11 mouse cellular contexts compared by ENCODE assay signal in genomic region chr2:103705826-103706225, GRCm38 (mm10). TPM values are rescaled to one million over a fixed set of nuclear protein-coding genes. Genes with fewer than 3 reads are reported as not detected.
DNase-seq lines count a peak whose midpoint lies in the region; ATAC-seq and TF ChIP-seq lines count a peak whose summit lies in the region.
"Had no signal": no experiment of that assay in that cellular context is flagged by ENCODE, and none has a peak within 500 bp of the region (broad histone marks: within the 10 kb centered on the region; RNA-seq: fewer than 3 reads in every experiment).

No protein-coding gene starts in this region.

- TF ChIP-seq CTCF in cerebellum, adult 2 months (IDR thresholded peaks at IDR 0.05; ENCODE audit: borderline replicate concordance, insufficient read depth, low read depth, low read length) = no peak

- H3K9me3 ChIP-seq in heart, embryonic 16.5 days (replicated peaks; ENCODE audit: control insufficient read depth, low read length) = no peaks in the 10 kb centered on the region
- no peaks in the 10 kb centered on the region for H3K9me3 ChIP-seq in midbrain, embryonic 10.5 days (replicated peaks)
- H3K9me3 ChIP-seq in midbrain, embryonic 11.5 days (ENCODE audit: control insufficient read depth, low read length) = no peaks in the 10 kb centered on the region
- H3K9me3 ChIP-seq: lung, embryonic 15.5 days had no signal

- no peak overlapping the region for H3ac ChIP-seq in myocyte (ENCODE audit: control insufficient read depth, insufficient read length)

- no peak overlapping the region for H3K4me2 ChIP-seq in heart, embryonic 16.5 days (ENCODE audit: low read depth, low read length)
- no peak overlapping the region for H3K4me2 ChIP-seq in midbrain, embryonic 11.5 days
- peak overlapping the region; percentile 28 for H3K4me2 ChIP-seq in myocyte (ENCODE audit: low read depth)
- H3K4me2 ChIP-seq: lung, embryonic 15.5 days had no signal

- peak overlapping the region; percentile 48; the same call in 1 of the 2 replicates for H3K9ac ChIP-seq in heart, embryonic 16.5 days (ENCODE audit: low read length)
- no peak overlapping the region for H3K9ac ChIP-seq in midbrain, embryonic 11.5 days (ENCODE audit: low read length)
- H3K9ac ChIP-seq: lung, embryonic 15.5 days had no signal

- no peak for TF ChIP-seq POLR2A in cerebellum, adult 2 months (IDR thresholded peaks at IDR 0.05; ENCODE audit: borderline replicate concordance, insufficient read depth, low read length)
- no peak for TF ChIP-seq POLR2A in myocyte (IDR thresholded peaks at IDR 0.05; ENCODE audit: insufficient read length, low read depth)

- H3K27ac ChIP-seq in cerebellum, adult 2 months (ENCODE audit: insufficient read depth, low read length) = no peak overlapping the region
- H3K27ac ChIP-seq in heart, embryonic 16.5 days (ENCODE audit: low read length) = peak overlapping the region; percentile 44; the same call in 1 of the 2 replicates
- peak overlapping the region; percentile 33; the same call in 1 of the 2 replicates for H3K27ac ChIP-seq in midbrain, embryonic 10.5 days (replicated peaks)
- no peak overlapping the region for H3K27ac ChIP-seq in midbrain, embryonic 11.5 days (ENCODE audit: low read depth, low read length)
- H3K27ac ChIP-seq: lung, embryonic 15.5 days had no signal

- H3K4me3 ChIP-seq in cerebellum, adult 2 months (replicated peaks; ENCODE audit: insufficient read depth, low read depth, low read length) = no peak overlapping the region
- no peak overlapping the region for H3K4me3 ChIP-seq in heart, embryonic 16.5 days (ENCODE audit: low read length)
- H3K4me3 ChIP-seq in midbrain, embryonic 10.5 days = no peak overlapping the region
- no peak overlapping the region for H3K4me3 ChIP-seq in midbrain, embryonic 11.5 days (ENCODE audit: low read depth, low read length)
- no peak overlapping the region for H3K4me3 ChIP-seq in myocyte
- H3K4me3 ChIP-seq: lung, embryonic 15.5 days had no signal

- H3K36me3 ChIP-seq in heart, embryonic 16.5 days (ENCODE audit: control insufficient read depth, insufficient read depth) = peaks cover 27% of the 10 kb centered on the region
- H3K36me3 ChIP-seq in midbrain, embryonic 10.5 days = peaks cover 89% of the 10 kb centered on the region
- peaks cover 5% of the 10 kb centered on the region for H3K36me3 ChIP-seq in midbrain, embryonic 11.5 days (ENCODE audit: control insufficient read depth, insufficient read depth, low read length)
- H3K36me3 ChIP-seq in myocyte (ENCODE audit: control insufficient read depth, insufficient read depth) = peaks cover 10% of the 10 kb centered on the region

- H3K27me3 ChIP-seq in cerebellum, adult 2 months (ENCODE audit: control insufficient read depth, insufficient read depth, low read length) = no peaks in the 10 kb centered on the region
- H3K27me3 ChIP-seq in heart, embryonic 16.5 days (ENCODE audit: control insufficient read depth, insufficient read depth, low read length) = no peaks in the 10 kb centered on the region
- no peaks in the 10 kb centered on the region for H3K27me3 ChIP-seq in midbrain, embryonic 10.5 days (ENCODE audit: low read depth, poor library complexity, severe bottlenecking)
- no peaks in the 10 kb centered on the region for H3K27me3 ChIP-seq in midbrain, embryonic 11.5 days (ENCODE audit: control insufficient read depth, insufficient read depth, low read length)
- H3K27me3 ChIP-seq in myocyte (ENCODE audit: control insufficient read depth, insufficient read depth, insufficient read length) = no peaks in the 10 kb centered on the region
- H3K27me3 ChIP-seq: lung, embryonic 15.5 days; Patski had no signal

- no peak for ATAC-seq in heart, embryonic 16.5 days (replicated peaks; ENCODE audit: extremely low read depth, insufficient read depth, low FRiP score)
- no peak for ATAC-seq in midbrain, embryonic 11.5 days (ENCODE audit: low FRiP score)
- ATAC-seq in erythroblast, adult 5-6 weeks (replicated peaks; ENCODE audit: low FRiP score, poor library complexity, severe bottlenecking) = no peak

- DNase-seq in cerebellum, postnatal 14 days = peak; percentile 57 to 58
- no peak for DNase-seq in cerebellum, adult 2 months
- no peak for DNase-seq in heart, adult 18-20 months
- DNase-seq in midbrain, embryonic 10.5 days (ENCODE audit: low spot score) = no peak
- DNase-seq in midbrain, embryonic 11.5 days (ENCODE audit: low spot score, missing footprints) = no peak
- DNase-seq: thymus, adult 18-20 months had no signal

- peaks cover 7% of the 10 kb centered on the region for H3K4me1 ChIP-seq in cerebellum, adult 2 months (ENCODE audit: control insufficient read depth, insufficient read depth, low read length)
- H3K4me1 ChIP-seq in heart, embryonic 16.5 days (ENCODE audit: control insufficient read depth, insufficient read depth, low read length) = peaks cover 17% of the 10 kb centered on the region
- peaks cover 6% of the 10 kb centered on the region; the same call in 1 of the 2 replicates for H3K4me1 ChIP-seq in midbrain, embryonic 10.5 days
- H3K4me1 ChIP-seq in midbrain, embryonic 11.5 days (ENCODE audit: control insufficient read depth, insufficient read depth, low read length) = no peaks in the 10 kb centered on the region; the same call in 1 of the 2 replicates

- 32% methylated on average over 4 of the region's 4 CpGs for WGBS in cerebellum, adult 2 months
- WGBS in heart, embryonic 16.5 days = 72% methylated on average over 4 of the region's 4 CpGs
- WGBS in midbrain, embryonic 10.5 days = 83% methylated on average over 4 of the region's 4 CpGs
- 84% methylated on average over 4 of the region's 4 CpGs for WGBS in midbrain, embryonic 11.5 days

- H3K79me2 ChIP-seq in myocyte (ENCODE audit: control insufficient read depth, insufficient read depth) = no peaks in the 10 kb centered on the region

TF ChIP-seq in myocyte, 11 proteins besides CTCF, POLR2A, EP300 and RAD21:
- TF ChIP-seq MAX (IDR thresholded peaks at IDR 0.05; ENCODE audit: low read depth) (no peak), MYOG (IDR thresholded peaks at IDR 0.05; ENCODE audit: control insufficient read depth in 1 of 3, insufficient read depth in 1 of 3, insufficient read length in 2 of 3, low read depth in 2 of 3) (no peak), MYOD1 (IDR thresholded peaks at IDR 0.05; ENCODE audit: control insufficient read depth in 1 of 3, insufficient read length in 2 of 3, low read depth in 2 of 3) (no peak), E2F4 (IDR thresholded peaks at IDR 0.05; ENCODE audit: insufficient read depth) (no peak), REST (IDR thresholded peaks at IDR 0.05; ENCODE audit: insufficient read depth, insufficient read length) (no peak), CEBPB (IDR thresholded peaks at IDR 0.05; ENCODE audit: insufficient read depth, poor library complexity, severe bottlenecking) (no peak), TCF12 (IDR thresholded peaks at IDR 0.05; ENCODE audit: insufficient read depth, poor library complexity, severe bottlenecking) (no peak), POLR2AphosphoS2 (IDR thresholded peaks at IDR 0.05; ENCODE audit: insufficient read length, low read depth) (no peak), SRF (IDR thresholded peaks at IDR 0.05; ENCODE audit: control insufficient read depth, insufficient read length, low read depth) (no peak), TCF3 (IDR thresholded peaks at IDR 0.05; ENCODE audit: insufficient read length, low read depth) (no peak), USF1 (IDR thresholded peaks at IDR 0.05; ENCODE audit: low read depth) (no peak)

RNA-seq across cellular contexts. Expression of gene Nat10, which starts 55.2 kb away (rescaled TPM):
- 41.4 and 46.1 TPM in 2 replicates for polyA plus RNA-seq in cerebellum, adult 2 months (2012; rRNA removed)
- 16.2 and 16.5 TPM in 2 replicates for polyA plus RNA-seq in heart, embryonic 16.5 days (2015; fragmentation: Nextera tagmentation; extraction: Ambion mirVana)
- total RNA-seq in heart, adult 18-20 months (2021) = 10 to 100 TPM; 15.5 to 17.7 TPM
- polyA plus RNA-seq in midbrain, embryonic 10.5 days (2016; fragmentation: Nextera tagmentation; extraction: Ambion mirVana) = 31.2 and 33.6 TPM in 2 replicates
- polyA plus RNA-seq in midbrain, embryonic 11.5 days (2014; fragmentation: Nextera tagmentation; extraction: Ambion mirVana) = 22.8 and 24.2 TPM in 2 replicates
- 20.6 TPM for polyA plus RNA-seq in myocyte (2012; fragmentation: generic; extraction: Trizol)
- total RNA-seq in erythroblast, adult 5-6 weeks (2015; ENCODE audit: low replicate concordance) = 9.6 and 10.2 TPM in 2 replicates
- total RNA-seq in erythroblast, adult 5-6 weeks (2017; ENCODE audit: low replicate concordance) = 19.2 and 21.7 TPM in 2 replicates

Comparison
In these comparisons a context has a peak if more than half of its experiments do, and no peak if none do; other contexts are left out.
1. DNase-seq: peak in cerebellum, postnatal 14 days (2 of 2); none in cerebellum, adult 2 months (0 of 2), heart, adult 18-20 months (0 of 2), midbrain, embryonic 10.5 days (single experiment) and midbrain, embryonic 11.5 days (single experiment).
2. H3K27ac ChIP-seq: peak in heart, embryonic 16.5 days (single experiment) and midbrain, embryonic 10.5 days (single experiment); none in cerebellum, adult 2 months (single experiment) and midbrain, embryonic 11.5 days (single experiment).